Mouse (Mus musculus): Measurements from ENCODE around the gene Muc3a. TPM values are rescaled to one million over a fixed set of nuclear protein-coding genes. Genes with fewer than 3 reads are reported as not detected.

Gene Muc3a
- under 1 TPM; 0.24 to 0.51 TPM for total RNA-seq (2021)
- long read RNA-seq, experiment 1, result 0 reads
- long read RNA-seq, experiment 2, result 0 reads

DNA sequence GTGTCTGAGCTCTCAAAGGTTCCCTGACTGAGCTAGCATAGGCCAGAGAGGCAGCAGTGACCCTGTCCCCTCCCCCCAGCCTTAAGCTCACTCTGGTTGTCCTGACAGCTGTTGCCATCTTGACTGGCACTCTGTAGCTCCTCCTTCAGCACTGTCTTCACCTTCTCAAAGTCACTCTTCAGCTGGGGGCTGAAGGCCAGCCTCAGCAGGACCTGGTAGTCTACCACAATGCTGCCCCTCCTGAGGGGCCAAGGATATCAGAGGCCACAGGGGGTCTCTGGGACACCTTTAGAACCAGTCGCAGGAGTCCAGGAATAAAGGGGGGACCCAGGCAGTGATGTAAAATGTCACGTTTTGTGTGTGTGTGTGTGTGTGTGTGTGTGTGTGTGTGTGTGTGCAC, at the start of gene Muc3a:
Muc3a (minus strand) TSS at position 101 of the 400 bp plus-strand sequence.
- no peak for DNase-seq

DNA sequence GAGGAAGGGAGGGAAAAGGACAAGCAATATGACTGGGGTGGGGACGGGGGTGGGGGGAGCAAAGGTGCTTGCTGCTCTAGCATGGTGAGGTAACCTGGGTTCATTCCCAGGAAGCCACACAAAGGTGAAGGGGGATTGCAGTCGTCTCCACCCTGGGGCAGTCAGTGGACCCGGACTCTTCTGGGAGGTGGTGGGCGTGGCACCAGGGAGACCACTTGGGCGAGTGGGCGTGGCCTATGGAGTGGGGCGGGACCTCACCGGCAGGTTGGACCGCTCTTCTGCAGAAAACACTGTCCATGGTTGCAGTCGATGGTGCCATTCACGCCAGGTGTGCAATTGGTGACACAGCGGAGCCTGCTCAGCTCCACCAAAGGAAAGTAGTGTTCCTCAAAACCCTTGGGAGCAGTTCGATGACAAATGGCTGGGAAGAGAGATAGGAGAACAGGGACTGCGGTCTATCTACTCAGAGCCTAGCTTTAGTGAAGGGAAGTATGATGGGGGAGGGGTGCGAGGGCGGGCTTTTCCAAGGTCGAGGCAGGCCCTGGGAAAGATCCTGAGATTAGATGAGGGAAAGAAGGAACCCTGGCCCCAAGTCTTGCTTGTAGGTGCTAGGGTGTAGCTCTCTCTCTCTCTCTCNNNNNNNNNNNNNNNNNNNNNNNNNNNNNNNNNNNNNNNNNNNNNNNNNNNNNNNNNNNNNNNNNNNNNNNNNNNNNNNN, 917 bp downstream of the Muc3a start:
- DNase-seq, result no peak

DNA sequence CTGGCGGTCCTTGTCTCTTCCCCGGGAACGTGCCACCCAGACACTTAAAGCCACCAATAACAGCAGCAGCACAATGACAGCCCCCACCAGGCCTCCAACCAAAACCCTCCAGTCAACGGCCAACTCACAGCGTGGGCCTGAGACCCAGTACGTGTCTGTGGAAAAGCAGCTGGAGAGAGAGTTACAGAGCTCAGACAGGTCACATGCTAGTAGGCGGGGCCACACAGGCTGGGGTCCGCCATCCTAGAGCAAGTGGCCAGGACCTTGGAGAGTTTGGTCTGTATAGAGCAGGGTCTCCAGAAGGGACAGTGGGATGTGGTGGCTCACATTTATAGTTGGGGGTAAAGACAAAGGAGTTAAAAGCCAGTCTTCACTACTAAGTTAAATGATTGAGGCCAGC, 1.5 kb downstream of the Muc3a start:
- DNase-seq, result no peak

DNA sequence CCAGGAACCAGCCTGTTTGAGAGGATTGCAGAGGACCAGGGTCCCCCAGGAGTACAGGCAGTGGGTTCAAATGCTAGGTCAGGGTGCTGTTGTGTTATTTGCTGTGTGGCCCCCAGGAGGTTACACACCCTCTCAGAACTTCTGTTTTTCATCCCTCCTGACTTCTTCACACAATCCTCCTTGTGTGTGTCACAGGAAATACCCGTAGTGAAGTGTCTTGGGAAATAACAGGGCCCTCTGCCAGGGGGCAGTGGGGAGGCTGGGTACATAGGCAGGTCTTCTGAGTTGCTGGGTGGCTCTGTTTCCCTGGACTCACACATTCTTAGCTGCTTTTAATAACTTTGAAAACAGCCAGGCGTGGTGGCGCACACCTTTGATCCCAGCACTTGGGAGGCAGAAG, 6.9 kb downstream of the Muc3a start:
- DNase-seq, result no peak

DNA sequence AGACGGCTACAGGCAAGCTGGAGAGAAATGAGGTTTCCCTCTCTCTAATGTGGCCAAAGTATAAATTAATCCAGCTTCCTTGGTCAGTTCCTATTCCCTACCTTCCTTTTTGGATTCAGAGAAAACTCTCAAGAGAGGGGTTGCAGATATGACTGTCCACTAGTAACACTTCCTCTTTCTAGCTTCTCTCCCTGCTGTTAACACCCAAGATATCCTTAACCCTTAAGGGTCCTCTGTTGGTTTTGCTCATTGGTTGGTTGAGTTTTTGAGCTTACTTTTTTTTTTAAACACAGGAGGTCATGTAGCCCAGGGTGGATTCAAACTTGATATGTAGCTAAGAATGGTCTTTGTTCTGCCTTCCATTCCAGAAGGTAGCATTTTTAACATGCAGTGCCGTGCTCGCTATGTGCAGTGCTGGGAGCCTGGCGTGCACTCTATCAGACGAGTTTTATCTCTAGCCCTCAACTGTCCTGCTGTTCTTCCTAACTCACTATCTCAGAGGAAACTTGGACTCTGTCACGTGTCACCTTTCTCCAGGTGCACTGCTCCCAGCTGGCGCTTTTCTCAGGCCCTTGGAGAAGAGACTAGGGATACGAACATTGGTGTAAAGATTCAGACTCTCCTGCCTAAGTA, 17.6 kb downstream of the Muc3a start:
- no peak for DNase-seq

DNA sequence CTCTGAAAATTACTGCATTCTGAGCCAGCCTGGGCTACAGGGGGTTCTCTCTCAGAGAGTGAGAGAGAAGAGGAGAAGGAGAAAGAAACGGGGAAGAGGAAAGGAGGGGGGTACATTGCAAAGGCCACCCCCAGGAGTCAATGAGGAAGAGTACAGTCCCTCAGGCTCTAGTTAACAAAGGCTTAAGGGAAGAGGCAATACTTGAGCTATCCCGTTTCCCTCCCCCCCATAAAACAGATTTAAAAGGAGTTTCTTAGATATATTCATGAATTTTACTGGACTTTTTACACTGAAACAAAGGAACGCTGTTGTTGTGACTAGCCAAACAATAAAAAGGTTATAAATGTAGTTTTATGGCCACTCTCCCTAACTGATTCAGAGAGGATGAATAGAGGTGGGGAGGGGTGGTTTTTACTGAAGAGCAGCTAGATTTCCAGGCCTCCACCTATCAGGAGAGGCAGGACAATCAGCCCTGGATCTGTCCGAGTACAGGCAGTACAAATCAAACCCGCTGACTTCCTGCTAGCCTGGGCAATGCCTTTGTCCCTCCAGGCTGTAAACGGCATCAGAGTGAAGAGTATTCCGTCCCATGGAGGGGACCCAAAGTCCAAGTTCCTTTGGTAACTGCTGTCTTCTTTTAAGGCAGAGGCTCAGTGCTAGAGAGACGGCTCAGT, 18.8 kb downstream of the Muc3a start:
- DNase-seq, result no peak

DNA sequence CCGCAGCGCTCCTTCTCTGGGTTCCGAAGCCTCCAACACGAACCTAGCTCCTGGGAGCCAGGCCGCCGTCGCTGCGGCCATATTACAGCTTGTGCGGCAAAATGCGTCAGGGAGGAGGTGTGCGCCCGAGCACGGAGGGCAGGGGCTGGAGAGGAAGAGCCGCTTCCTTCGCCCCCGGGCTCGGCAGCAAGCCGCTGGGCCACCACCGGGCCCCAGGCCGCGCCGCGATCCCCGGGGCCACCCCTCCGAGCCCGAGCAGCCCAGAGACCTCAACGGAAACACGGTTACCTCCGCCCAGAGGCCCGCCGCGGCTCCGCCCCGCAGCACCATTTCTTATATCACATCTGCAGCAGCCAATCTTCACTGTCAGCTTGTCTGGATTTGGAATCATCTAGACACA, 22.9 kb downstream of the Muc3a start:
- DNase-seq, result peak; percentile 17

DNA sequence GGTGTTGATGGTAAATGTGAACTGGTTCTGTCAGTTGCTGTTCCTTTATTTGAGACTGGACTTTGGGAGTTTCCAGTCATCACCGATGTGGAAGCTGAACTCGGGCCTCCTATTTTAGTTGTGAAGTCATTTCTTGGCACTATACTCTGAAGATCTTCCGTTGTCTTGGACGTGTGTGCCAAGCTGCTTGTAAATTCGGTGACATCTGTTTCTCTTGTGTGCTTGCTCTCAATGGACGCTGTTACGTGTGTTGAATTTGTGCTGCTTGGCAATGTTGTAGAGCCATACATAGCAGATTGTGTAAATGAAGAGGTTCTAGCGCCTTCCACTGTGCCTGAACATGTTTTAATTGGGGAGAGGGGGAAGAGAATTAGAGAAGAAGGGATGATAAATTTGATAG, 26.8 kb downstream of the Muc3a start:
- DNase-seq, result no peak

DNA sequence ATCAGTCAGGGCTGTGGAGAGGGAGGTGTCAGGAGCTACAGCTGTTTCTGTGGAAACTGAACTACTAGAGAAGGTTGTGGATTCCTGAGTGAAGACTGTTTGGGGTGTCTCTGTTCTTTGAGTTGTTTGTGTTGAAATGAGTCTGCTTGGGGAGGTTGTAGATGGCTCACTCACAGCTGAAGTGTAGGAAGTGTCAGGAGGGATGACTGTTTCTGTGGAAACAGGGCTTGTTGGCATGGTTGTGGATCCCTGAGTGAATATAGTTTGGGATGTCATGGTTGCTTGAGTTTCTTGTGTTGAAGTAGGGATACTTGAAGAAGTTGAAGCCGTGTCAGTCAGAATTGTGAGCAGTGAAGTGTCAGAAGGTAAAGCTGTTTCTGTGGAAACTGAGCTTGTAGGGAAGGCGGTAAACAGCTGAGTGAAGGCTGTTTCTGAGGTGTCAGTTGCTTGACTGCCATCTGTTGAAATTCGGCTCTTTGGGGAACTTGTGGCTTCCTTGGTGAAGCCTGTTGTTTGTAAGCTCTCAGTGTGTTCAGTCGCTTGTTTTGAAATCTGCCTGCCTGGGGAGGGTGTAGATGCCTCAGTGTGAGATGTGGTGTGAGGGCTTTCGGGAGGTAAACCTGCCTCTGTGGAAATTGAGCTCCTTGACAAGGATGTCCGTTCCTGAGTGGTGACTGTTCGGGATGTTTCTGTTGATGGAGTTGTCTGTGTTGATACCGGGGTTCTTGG, 32.4 kb downstream of the Muc3a start:
- DNase-seq, result no peak

DNA sequence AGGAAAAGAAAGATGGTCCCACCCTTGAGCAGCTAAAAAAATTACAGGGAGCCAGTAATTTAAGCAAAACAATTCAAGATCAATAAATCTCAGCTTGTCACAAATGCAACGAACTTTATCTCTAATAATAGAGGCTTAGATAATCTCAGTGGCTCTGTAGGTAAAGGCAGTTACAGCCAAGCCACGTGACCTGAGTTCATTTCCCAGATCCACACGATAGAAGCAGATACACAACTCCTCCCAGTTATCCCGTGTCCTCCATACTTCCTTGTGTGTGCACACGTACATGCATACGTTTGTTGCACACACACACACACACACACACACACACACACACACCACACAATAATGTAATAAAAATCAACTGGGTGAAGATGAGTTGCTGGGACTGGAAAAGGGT, 38.2 kb downstream of the Muc3a start:
- DNase-seq, result no peak

DNA sequence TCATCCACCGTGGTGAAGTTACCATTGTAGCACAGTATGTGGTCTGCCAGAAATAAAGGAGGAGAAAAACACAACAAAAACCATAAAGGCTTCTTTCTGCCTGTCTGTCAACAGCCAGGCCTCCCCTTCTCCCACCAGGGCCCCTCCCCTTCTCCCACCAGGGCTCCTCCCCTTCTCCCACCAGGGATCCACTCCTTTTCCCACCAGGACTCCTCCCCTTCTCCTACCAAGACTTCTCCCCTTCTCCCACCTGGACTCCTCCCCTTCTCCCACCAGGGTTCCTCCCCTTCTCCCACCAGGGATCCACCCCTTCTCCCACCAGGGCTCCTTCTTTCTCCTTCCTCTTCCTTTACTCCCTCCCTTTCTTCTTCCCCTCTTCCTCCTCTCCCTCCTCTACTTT, 39.6 kb downstream of the Muc3a start:
- DNase-seq, result no peak

DNA sequence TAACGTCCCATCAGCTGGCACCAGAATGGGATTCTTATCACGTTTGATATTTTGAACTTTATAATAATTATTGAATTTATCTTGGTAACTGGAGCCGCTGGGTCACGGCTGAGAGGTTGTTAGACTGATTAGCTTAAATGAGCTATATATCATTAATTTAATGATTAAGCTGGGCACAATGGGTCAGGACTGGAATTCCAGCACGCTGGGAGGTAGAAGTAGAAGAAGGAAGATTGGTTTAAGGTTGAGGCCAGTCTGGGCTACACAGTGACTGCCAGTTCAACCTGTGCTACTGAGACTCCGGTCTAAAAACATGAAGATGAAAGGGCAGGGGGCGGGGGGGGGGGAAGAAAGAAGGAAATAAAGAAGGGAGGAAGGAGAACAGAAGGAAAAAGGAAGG, 40.7 kb downstream of the Muc3a start:
- no peak for DNase-seq

DNA sequence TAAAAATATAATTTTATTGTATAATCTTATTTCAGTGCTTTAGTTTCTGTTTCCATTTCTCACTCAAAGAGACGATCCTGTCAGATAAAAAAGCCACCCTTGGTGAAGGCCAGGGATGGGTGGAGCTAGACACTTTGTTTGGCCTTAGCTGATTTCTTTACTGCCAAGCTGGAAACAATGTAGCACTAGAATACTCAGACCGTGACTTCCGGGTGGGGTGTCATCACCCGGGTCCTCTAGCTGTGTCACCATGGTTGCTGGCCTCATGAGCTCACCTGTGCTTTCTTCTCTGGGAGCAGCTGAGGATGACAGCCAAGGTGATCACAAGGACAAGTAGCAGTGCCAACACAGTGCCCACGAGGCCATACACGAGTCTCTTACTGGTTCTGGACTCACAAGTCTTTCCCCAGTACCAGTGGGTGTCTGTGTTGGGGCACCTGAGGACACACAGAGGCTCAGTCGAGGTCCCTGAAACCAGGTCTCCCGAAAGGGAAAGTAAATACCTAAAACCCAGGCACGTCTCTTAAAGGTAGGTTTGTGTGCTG, 41.3 kb downstream of the Muc3a start:
- no peak for DNase-seq

DNA sequence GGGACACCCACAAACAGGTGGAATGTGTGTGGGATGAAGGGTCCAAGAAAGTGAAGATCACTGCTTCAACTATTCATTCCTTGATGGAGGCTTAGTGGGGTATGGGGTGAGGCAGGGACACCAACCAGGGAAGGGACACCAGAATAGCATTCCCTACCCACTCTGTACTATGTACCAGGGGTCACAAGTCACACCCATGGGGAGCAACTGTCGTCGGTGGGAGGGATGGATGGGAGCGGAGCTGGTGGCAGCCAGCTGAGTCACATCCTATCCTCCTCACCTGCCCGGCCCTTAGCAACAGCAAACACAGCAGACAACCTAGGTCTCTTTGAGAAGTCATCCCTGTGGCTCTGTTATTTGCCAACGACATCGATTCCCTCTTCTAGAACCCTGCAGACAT, 44.6 kb downstream of the Muc3a start:
- no peak for DNase-seq

DNA sequence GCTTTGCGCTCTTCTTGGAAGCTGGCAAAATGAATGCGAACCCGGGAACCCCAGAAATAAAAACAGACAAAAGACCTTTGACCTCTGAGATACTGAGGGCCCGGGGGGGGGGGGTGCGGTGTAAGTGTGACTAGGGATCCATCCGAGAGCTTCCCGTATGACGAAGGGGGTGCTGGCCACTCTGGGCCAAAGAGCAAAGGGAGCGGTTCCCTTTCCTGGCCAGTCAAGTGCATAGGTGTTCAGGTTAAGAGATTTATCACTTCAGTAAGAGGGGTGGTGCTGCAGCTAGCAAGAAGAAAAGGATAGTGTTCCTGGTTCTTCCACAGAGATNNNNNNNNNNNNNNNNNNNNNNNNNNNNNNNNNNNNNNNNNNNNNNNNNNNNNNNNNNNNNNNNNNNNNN, 46.2 kb downstream of the Muc3a start:
- DNase-seq, result no peak

DNA sequence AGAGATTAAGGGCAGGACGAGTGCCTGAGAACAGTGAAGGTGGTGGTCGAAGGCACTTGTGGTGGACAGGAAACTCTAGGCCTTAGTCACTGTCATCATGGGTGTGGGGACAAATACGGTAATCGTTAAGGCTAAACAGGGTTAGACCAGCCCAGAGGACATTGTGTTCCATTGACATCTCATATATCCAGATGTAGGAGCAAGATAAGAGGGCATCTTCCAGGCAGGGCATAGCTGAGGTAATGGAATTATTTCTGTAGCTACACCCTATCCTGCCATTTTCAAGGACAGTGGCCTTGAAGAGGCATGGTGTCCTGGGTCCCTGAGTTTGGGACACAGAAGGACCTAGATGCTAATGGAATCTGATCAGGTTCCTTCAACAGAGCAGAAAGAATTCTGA, 50.3 kb downstream of the Muc3a start:
- DNase-seq, result no peak

DNA sequence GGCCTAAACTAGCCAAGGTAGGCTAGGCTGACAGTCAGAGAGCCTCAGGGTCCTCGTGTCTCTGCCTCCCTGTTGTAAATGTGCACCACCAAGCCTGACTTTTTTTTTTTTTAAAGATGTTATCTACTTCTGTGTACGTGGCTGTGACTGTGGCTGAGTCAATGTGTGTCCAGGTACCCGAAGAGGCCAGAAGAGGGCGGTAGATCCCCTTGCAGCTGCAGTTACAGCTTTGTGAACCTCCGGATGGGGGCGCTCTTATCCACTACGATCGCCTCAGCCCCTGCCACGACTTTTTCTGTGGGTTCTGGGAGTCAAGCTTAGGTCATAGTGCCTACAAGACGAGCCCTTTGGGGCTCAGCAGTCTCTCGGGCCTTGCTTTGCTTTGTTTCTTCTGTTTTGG, 52.7 kb downstream of the Muc3a start:
- DNase-seq, result peak; percentile 51

Other genes starting within 250 kb of the Muc3a start
- 10 to 100 TPM; 10.7 to 13.6 TPM for gene Cldn15, start 245.8 kb downstream of the Muc3a start, total RNA-seq (2021)
- 10 to 100 TPM; 43.5 to 49.6 TPM for gene Plod3, start 225.4 kb downstream of the Muc3a start, total RNA-seq (2021)
- gene Znhit1, start 224.4 kb downstream of the Muc3a start, total RNA-seq (2021), result 10 to 100 TPM; 60.1 to 61.0 TPM
- gene Vgf, start 186.0 kb downstream of the Muc3a start, total RNA-seq (2021), result 10 to 100 TPM in 1 of 2 experiments, 1 to 10 TPM in 1; 9.9 to 13.7 TPM
- gene Ap1s1, start 166.3 kb downstream of the Muc3a start, total RNA-seq (2021), result 100 to 1,000 TPM; 105 to 106 TPM
- gene Serpine1, start 140.1 kb downstream of the Muc3a start, total RNA-seq (2021), result 1 to 10 TPM; 1.4 to 4.6 TPM
- gene Trim56, start 96.2 kb downstream of the Muc3a start, total RNA-seq (2021), result 10 to 100 TPM; 26.5 to 32.5 TPM
- not detected for gene Muc3, start 63.1 kb downstream of the Muc3a start, total RNA-seq (2021)
- gene Ache, start 75.1 kb upstream of the Muc3a start, total RNA-seq (2021), result 10 to 100 TPM; 11.6 to 21.3 TPM
- gene Ufsp1, start 82.2 kb upstream of the Muc3a start, total RNA-seq (2021), result 10 to 100 TPM in 1 of 2 experiments, 1 to 10 TPM in 1; 7.6 to 11.5 TPM
- 100 to 1,000 TPM; 130 to 173 TPM for gene Srrt, start 95.3 kb upstream of the Muc3a start, total RNA-seq (2021)
- 10 to 100 TPM; 33.6 to 36.8 TPM for gene Trip6, start 102.0 kb upstream of the Muc3a start, total RNA-seq (2021)
- 10 to 100 TPM in 1 of 2 experiments, 1 to 10 TPM in 1; 9.2 to 12.6 TPM for gene Slc12a9, start 121.2 kb upstream of the Muc3a start, total RNA-seq (2021)
- gene Ephb4, start 137.7 kb upstream of the Muc3a start, total RNA-seq (2021), result 10 to 100 TPM; 71.9 to 73.6 TPM